In genomic region chr3:50978636-50979035, GRCm38 (mm10) we compare ENCODE assay signal across 16 mouse cellular contexts.
DNase-seq lines count a peak whose midpoint lies in the region; ATAC-seq and TF ChIP-seq lines count a peak whose summit lies in the region.
"Had no signal": no experiment of that assay in that cellular context is flagged by ENCODE, and none has a peak within 500 bp of the region (broad histone marks: within the 10 kb centered on the region; RNA-seq: fewer than 3 reads in every experiment).

No protein-coding gene starts in this region.

- H3K9me3 ChIP-seq in kidney, embryonic 14.5 days (ENCODE audit: control insufficient read depth, low read length) = no peaks in the 10 kb centered on the region
- H3K9me3 ChIP-seq: embryonic facial prominence, embryonic 12.5 days; hindbrain, embryonic 15.5 days had no signal

- WGBS in lung, adult 2 months = 71% methylated on average over 5 of the region's 5 CpGs
- 94% methylated on average over 5 of the region's 5 CpGs for WGBS in kidney, embryonic 14.5 days

- no peak for ATAC-seq in kidney, embryonic 14.5 days (ENCODE audit: low FRiP score, low TSS enrichment)
- ATAC-seq: forebrain, embryonic 16.5 days had no signal

- no peak overlapping the region for H3ac ChIP-seq in C2C12 (ENCODE audit: control insufficient read depth, insufficient read length, low read depth)

- TF ChIP-seq CTCF in C2C12 (IDR thresholded peaks at IDR 0.05; ENCODE audit: control insufficient read depth, insufficient read depth, insufficient read length) = no peak
- no peak for TF ChIP-seq CTCF in lung, adult 2 months (IDR thresholded peaks at IDR 0.05; ENCODE audit: insufficient read depth, low read length)

- no peaks in the 10 kb centered on the region for H3K27me3 ChIP-seq in C2C12 (ENCODE audit: control insufficient read depth, insufficient read depth, insufficient read length)
- H3K27me3 ChIP-seq in kidney, embryonic 14.5 days (ENCODE audit: control insufficient read depth, insufficient read depth, low read length) = no peaks in the 10 kb centered on the region
- H3K27me3 ChIP-seq: embryonic facial prominence, embryonic 12.5 days; hindbrain, embryonic 15.5 days had no signal

- no peak overlapping the region for H3K27ac ChIP-seq in kidney, embryonic 14.5 days (ENCODE audit: low read depth, low read length)
- H3K27ac ChIP-seq: embryonic facial prominence, embryonic 12.5 days; heart, adult 2 months; hindbrain, embryonic 15.5 days had no signal

- H3K9ac ChIP-seq in kidney, embryonic 14.5 days (ENCODE audit: low read depth, low read length) = no peak overlapping the region
- H3K9ac ChIP-seq: embryonic facial prominence, embryonic 12.5 days; hindbrain, embryonic 15.5 days had no signal

- H3K79me2 ChIP-seq in C2C12 (ENCODE audit: control insufficient read depth, insufficient read depth) = no peaks in the 10 kb centered on the region

- no peak for TF ChIP-seq POLR2A in lung, adult 2 months (IDR thresholded peaks at IDR 0.05; ENCODE audit: borderline replicate concordance, extremely low read depth, low read depth, low read length)

- H3K4me2 ChIP-seq in kidney, embryonic 14.5 days (replicated peaks; ENCODE audit: low read depth, low read length) = no peak overlapping the region
- H3K4me2 ChIP-seq: embryonic facial prominence, embryonic 12.5 days; heart, embryonic 11.5 days; hindbrain, embryonic 15.5 days had no signal

- no peak overlapping the region for H3K4me3 ChIP-seq in C2C12 (ENCODE audit: insufficient read depth, poor library complexity, severe bottlenecking)
- H3K4me3 ChIP-seq in lung, adult 2 months (replicated peaks; ENCODE audit: extremely low read depth, low read depth, low read length) = no peak overlapping the region
- H3K4me3 ChIP-seq in kidney, embryonic 14.5 days (ENCODE audit: low read length) = no peak overlapping the region
- H3K4me3 ChIP-seq: embryonic facial prominence, embryonic 12.5 days; heart, adult 2 months; hindbrain, embryonic 15.5 days had no signal

- no peaks in the 10 kb centered on the region for H3K36me3 ChIP-seq in C2C12 (ENCODE audit: control insufficient read depth, insufficient read depth)
- no peaks in the 10 kb centered on the region for H3K36me3 ChIP-seq in kidney, embryonic 14.5 days (ENCODE audit: control insufficient read depth, insufficient read depth, low read length)
- H3K36me3 ChIP-seq: embryonic facial prominence, embryonic 12.5 days; hindbrain, embryonic 15.5 days had no signal

- H3K4me1 ChIP-seq in lung, adult 2 months (ENCODE audit: control insufficient read depth, insufficient read depth, low read length) = no peaks in the 10 kb centered on the region; the same call in 1 of the 2 replicates
- peaks cover 2% of the 10 kb centered on the region; the same call in 1 of the 2 replicates for H3K4me1 ChIP-seq in kidney, embryonic 14.5 days (ENCODE audit: control insufficient read depth, insufficient read depth, low read length)
- H3K4me1 ChIP-seq: hindbrain, embryonic 15.5 days had no signal

- DNase-seq in lung, adult 2 months = peak; percentile 30
- peak; percentile 54 for DNase-seq in lung, postnatal 10 days
- peak; percentile 44 to 50 for DNase-seq in lung, postnatal 4 days
- no peak for DNase-seq in testis, postnatal 10 days (ENCODE audit: low spot score)
- DNase-seq: adrenal gland, adult 2 months; adrenal gland, postnatal 25 days; cerebellum, adult 2 months; cerebellum, postnatal 25 days; gastrocnemius, postnatal 10 days; heart, adult 2 months had no signal

- H3K79me3 ChIP-seq in C2C12 (ENCODE audit: low read depth) = no peaks in the 10 kb centered on the region

TF ChIP-seq in C2C12, 6 proteins besides CTCF, POLR2A, EP300 and RAD21:
- peak; percentile 17 for TF ChIP-seq CEBPB (IDR thresholded peaks at IDR 0.05; ENCODE audit: low read depth)
- no peak for TF ChIP-seq MYOD1 (IDR thresholded peaks at IDR 0.05; ENCODE audit: control insufficient read depth, insufficient read length, low read depth)
- TF ChIP-seq FOSL1 (IDR thresholded peaks at IDR 0.05; ENCODE audit: insufficient read depth, low read length, poor library complexity, severe bottlenecking) = no peak
